Mouse (Mus musculus): ENCODE data around the gene Slc6a1.
A peak's percentile ranks its signal among the peaks of the same experiment; 100 is the strongest.

Slc6a1 gene

DNA sequence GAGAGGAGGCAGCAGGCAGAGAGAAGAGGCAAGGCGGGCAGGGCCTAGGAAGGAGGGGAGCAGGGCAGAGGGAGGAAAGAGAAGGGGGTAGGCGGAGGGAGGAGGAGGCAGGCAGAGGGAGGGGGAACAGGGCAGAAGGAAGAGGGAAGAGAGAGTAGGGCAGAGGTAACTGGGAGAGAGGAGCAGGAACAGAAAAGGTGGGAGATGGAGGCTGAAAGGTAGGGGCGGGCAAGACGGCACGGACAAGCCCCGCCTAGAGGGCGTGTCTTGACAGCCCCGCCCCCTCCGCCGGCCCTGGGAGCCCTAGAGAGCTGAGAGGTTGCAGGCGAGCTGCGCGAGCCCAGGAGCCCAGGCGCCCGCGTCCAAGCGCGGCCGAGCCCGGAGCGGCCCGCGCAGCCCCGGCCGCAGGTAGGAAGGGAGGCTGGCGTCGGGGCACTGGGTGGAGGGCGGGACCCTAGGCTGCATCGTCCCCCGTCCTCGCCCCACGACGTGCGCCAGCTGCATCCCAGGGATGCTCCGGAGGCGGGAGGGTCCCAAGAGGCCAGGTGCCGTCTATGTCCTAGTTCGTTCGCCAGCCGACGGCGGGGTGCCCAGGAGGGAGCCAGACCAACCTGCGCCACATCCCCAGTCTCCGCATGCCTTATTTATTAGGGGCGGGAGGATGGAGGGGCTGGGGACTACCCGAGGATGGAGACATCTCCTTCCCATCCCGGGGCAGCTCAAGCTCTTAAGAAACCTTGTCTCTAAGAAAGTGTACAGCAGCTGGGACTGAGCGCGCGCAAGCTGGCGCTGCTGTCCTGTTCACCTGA is at the start of gene Slc6a1:
Slc6a1 (plus strand) TSS at position 167 of the 809 bp plus-strand sequence.
- DNase-seq = peak; percentile 60

GRCm38 (mm10) chr6:114238892-114239644 is 43.4 kb upstream of the Slc6a1 start:
- DNase-seq = no peak

DNA sequence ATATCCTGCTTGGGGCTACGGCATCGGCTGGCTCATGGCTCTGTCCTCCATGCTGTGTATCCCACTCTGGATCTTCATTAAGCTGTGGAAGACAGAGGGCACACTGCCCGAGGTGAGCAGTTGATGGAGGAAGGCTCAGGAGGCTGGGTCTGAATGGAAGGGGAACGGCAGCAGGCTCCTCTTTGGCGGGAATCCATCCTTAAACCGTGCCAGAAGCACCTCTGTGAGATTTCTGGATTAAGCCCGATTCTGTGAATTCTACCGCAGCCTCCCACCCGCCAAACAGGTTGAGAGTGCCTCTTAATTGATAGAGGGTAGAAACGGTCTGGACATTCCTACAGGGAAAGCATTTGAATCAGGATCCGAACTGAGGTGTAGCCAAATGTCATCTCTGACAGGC is 36.8 kb upstream of the Slc6a1 start:
- no peak for DNase-seq

GRCm38 (mm10) chr6:114250311-114250710 is 32.1 kb upstream of the Slc6a1 start:
- DNase-seq = peak; percentile 80

DNA sequence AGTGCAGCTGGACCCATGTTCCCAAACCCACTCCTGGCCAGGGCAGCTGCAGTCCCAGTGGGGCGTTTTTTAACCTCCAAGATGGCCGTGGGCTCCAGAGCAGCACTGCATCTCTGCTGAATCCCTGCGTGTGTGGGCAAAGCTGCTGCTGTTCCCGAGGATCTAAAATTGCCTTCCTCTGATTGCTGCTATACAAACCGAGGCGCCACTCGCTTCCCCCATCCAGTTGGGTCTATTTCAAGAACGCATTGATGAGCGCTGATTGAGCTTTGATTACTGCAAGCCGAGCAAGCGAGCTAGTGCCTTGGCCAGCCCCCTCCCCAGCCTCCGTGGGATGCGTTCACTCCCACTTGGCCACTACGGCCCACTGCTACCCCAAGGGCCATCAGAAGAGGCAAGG is 27.5 kb upstream of the Slc6a1 start:
- DNase-seq = no peak

GRCm38 (mm10) chr6:114257762-114258361 is 24.6 kb upstream of the Slc6a1 start:
- no peak for DNase-seq

GRCm38 (mm10) chr6:114258661-114259193 is 23.7 kb upstream of the Slc6a1 start:
- no peak for DNase-seq

GRCm38 (mm10) chr6:114261609-114262008 is 20.8 kb upstream of the Slc6a1 start:
- no peak for DNase-seq

GRCm38 (mm10) chr6:114264010-114264409 is 18.4 kb upstream of the Slc6a1 start:
- no peak for DNase-seq

DNA sequence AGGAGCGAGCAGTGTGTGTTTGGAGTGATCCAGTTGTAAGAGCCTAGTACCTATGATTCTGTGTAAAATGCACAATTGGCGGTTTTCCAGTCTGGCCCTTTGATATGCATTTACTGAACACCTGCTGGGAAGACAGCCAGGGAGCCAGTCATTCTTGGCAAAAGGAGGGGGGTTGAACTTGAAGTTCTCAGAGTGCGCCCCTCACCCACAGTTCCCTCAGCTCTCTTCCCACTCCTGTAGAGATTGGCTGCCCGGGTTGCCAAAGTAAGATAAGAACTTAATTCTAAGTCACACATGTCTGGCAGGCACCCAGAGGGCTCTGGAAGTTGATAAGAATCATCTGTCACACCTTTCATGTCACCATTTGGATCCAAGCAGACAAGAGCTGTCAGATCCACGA is 18.0 kb upstream of the Slc6a1 start:
- no peak for DNase-seq

DNA sequence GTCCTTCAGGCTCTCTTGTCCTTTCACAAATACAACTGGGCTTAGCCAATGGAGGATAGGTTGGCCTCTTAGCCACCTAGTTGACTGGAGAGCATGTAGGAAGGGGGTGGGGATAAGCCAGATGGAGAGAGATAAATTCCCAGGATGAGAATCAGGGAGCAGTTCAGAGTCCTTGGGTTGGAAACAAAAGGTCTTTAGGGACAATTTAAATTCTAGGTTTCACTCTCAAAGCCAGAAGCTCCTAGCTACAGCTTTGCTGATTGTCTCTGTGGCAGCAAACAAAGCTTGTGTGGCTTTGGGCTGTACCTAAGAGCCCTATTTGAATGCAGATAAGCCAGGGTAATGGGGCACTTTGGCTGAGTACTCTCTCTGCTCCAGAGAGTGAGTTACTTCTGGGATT is 16.2 kb upstream of the Slc6a1 start:
- no peak for DNase-seq

DNA sequence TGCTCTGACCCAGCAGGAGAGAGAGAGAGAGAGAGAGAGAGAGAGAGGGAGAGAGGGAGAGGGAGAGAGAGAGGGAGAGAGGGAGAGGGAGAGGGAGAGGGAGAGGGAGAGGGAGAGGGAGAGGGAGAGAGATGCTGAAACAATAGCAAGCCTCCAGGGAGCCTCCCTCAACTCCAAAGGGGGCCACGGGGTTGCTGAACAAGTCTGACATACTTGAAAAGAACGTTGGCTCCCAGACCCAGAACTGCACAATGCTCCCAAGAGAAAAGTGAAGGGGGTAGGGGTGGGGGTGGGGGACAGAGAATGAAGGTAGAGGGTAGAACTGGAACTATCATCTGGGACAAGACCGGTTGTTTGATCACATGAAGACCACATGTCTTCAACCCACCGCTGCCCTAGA is 14.5 kb upstream of the Slc6a1 start:
- DNase-seq = no peak

- no peak for DNase-seq
These were observed 12.8 kb upstream of the Slc6a1 start for GRCm38 (mm10) chr6:114269589-114269988.

DNA sequence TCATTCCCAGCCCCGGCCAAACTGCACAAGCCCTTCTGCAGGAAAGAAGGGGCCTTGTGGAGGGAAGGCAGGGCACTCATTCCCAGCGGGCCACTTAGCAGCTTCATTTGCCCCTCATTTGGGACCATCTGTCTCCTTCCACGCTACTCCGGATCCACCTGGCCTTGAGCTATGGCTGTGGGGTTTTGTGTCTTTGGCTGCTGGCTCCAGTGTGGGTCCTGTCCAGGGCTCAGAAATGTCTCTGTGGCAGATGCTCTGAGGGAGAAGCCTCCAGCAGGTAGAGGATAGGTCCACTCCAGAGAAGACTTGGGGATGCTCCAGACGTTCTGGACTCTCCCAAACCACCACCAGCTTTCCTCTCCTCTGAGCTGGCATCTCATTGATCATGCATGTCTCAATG is 11.6 kb upstream of the Slc6a1 start:
- no peak for DNase-seq

DNA sequence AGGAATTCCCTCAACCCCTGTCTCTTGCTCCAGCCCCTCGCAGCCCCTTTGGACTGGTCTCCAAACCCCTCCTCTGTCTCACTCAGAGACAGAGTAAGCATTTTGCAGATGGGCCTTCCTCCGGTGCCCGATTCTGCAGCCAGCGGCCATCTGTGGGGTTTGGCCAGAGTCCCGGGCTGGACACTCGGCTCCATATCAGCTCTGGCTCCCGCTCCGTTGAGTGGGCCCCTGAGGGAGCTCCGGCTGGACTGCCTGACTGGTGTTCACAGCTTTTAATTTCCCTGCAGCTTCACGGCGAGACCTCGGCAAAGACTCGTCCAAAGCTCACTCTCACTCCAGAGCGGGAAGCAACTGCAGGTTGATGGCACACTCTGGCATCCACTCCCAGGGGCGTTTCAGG is 10.2 kb upstream of the Slc6a1 start:
- DNase-seq = no peak

- DNase-seq = no peak
These were observed 8.3 kb upstream of the Slc6a1 start for GRCm38 (mm10) chr6:114273997-114274728.

DNA sequence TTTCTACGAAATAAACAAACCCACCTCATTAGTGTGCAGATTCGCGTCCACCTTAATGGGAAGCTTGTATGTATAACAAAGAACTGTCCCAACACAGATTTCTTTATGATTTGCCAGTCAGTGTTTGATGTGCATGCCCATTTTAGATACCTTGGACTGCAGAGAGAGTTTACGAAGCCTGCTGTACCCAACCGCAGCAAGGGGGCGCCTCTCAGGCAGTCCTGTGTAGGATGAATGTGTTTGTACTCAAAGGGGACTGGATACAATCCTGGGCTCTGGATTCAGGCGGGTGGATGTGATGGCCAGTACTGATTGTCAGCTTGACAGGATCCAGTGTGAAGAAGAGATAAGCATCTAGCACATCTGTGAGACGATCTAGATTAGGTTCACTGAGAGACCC is 6.6 kb upstream of the Slc6a1 start:
- DNase-seq = no peak

DNA sequence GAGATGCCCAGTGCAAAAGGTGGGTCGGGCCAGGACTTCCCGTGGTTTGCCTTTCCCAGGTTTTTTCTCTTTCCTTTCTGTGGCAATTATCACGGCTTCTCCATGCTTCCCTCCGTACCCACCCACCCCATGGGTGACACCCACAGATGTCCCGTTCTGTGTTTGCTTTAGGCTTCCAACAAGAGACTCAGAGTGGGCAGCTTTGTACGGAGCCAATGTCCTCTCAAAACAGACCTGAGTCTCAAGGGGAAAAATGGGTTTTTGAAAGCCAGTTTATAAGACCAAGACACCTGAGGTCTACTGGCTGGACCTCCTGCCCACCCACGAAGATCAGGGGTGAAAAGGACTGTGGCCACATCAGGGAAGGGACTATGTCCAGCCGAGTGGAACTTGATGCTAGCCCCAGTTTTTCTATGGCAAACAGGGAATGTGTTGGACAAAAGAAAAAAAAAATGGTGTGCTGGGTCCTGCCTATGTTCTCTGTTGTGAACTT is 889 bp downstream of the Slc6a1 start:
- DNase-seq = no peak

DNA sequence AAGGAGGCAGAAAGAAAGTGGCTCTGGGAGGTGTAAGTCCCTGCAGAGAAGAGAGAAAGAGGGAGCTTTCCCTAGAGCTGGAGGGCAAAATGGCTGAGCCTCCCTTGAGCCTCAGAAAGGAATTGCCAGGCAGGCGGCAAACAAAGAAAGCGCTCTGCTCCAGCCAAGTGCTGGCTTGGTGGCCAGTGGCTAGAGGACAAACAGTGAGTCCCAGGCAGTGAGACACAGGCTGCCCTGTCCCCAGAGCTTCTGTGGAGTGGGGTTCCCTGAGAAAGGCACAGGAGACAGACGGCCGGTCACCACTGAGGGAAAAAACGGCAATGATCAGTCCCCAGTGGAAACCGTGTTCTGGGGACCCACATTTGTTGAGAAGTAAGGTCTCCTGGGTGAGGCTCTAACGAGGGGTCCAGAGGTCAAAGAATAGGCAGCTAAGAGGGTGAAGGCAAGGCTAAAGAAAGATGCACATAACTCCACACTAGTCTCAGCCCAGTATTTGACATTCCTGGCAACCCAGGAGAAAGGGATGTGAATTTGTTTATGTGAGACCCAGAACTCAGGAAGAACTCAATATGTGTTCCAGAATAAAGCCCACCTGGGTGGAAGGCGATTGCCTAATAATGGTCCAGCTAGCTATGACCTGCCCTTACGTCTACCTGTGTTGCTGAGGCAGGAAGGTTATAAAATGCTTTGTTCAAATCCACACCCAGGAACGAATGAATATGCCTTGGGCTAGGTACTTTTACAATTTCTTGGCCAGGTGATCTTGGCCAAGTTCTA is 1.7 kb downstream of the Slc6a1 start:
- no peak for DNase-seq

DNA sequence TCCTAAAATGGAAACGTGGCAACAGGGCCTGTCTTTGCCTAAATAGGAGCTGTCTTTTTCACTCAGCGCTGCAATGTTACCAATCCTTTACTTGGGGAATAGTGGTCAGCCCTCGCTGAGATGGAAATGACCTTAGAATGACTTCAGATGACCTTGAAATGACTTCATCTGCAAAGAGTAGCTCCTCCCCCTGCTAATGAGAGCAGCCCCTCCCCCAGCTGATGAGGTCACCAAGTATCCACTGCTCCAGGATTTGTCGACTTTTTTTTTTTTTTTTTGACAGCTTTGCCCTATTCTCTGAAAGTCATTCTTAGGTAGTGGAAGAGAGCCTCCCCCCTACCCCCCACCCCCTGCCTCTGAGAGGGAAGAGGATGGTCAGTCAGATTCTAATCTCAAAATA is 3.0 kb downstream of the Slc6a1 start:
- DNase-seq = no peak

GRCm38 (mm10) chr6:114289106-114289505 is 6.7 kb downstream of the Slc6a1 start:
- no peak for DNase-seq

GRCm38 (mm10) chr6:114290184-114290583 is 7.7 kb downstream of the Slc6a1 start:
- no peak for DNase-seq
